Mouse (Mus musculus): ENCODE measurements at regions not wholly inside any gene's neighbourhood (a gene's known extent, or its start where the extent isn't known, plus 50 kb on each side); places are given as distances from the start of the nearest gene placed in this dataset.

DNA sequence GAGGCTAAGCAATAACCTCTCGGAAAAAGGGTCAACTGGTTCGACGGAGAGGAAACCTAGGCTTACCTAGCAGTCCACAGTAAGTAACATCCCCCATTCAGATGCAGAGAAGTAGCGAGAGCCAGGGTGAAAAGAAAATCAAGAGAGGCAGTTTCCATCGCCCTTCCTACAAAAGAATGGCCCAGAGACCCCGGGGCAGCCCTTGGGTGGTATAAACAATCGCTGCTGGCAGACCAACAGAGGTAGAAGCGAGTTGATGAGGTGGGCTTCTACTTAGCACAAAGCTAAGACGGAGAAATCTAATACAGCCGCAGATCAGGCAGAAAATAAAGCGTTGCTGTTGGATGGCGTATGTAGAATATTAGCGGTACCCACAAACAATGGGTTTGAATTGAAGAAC is 57.8 kb upstream of the Arl15 start:
- DNase-seq (ENCODE audit: low spot score in 2 of 2): no peak

DNA sequence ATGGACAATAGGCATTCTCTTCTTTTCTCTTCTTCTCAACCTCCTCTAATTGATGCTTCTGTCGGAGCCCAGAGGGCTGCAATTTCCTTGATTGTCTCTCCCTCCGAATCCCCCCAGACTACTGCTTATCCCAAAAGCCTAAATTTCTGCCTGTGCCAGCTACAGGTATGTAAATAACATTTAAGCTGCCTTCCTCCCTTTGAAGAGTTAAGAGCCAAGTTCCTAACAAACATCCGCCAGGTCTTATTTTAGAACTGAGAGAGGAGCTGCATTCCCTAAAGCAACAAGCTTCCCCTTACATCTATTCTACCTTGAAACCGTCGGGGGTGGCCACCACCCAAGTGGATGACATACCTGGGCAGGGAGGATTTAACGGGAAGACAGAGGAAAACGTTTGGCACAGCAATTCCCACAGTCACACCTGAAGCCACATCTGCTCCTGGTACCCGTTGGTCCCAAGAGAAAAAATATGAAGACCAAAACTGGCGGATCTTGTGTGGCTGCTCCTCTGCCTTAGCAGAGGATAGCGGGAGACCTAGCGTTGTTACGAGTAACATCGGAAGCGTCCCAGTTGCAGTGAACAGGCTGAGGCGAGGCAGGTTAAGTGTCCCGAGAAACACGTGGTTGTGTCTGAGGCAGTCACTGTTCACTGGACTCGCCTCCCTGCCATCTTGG is 58.6 kb upstream of the Arl15 start:
- DNase-seq (ENCODE audit: low spot score in 2 of 2): no peak

DNA sequence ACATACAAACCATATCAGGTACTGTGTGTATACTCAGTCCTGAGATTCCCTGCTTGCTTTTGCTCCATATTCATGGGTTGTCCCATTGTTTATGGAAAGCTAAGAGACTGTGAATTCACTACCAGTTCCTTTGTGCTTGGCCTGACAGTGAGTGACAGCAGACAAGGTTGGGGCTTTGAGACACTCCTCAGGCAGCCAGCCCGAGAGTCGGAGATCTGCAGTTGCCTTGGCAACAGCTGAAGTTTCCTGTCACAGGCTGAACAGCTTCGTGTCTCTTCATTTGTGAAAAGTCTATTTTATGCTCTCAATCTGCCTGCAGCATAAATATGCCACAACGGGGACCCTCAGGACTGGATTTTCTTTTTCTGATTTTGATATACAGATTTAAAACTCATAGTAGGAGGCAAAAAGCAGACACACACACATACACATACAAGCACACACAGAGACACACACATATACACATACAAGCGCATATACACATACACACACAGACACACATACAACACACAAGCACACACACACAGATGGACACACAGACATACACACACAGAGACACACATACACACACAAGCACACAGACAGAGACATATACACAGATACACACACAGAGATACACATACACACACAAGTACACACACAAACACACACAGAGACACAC is 60.0 kb upstream of the Arl15 start:
- DNase-seq (ENCODE audit: low spot score in 2 of 2): no peak

DNA sequence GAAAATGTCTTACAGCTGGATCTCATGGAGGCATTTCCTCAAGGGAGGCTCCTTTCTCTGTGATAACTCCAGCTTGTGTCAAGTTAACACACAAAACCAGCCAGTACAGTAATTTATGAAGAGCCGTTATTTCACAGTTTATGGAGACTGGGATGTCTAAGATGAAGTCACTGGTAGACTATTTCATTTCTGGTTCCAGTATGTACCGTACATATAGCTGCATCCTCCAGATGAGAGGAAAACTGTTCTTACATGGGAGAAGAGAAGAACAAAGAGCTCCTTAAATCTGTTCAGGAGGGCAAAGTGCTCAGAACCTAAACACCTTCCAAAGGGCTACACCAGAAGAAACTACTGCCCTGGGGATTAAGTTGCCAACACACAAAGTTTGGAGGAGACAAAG is 60.6 kb upstream of the Arl15 start:
- no peak for DNase-seq (ENCODE audit: low spot score in 2 of 2)

DNA sequence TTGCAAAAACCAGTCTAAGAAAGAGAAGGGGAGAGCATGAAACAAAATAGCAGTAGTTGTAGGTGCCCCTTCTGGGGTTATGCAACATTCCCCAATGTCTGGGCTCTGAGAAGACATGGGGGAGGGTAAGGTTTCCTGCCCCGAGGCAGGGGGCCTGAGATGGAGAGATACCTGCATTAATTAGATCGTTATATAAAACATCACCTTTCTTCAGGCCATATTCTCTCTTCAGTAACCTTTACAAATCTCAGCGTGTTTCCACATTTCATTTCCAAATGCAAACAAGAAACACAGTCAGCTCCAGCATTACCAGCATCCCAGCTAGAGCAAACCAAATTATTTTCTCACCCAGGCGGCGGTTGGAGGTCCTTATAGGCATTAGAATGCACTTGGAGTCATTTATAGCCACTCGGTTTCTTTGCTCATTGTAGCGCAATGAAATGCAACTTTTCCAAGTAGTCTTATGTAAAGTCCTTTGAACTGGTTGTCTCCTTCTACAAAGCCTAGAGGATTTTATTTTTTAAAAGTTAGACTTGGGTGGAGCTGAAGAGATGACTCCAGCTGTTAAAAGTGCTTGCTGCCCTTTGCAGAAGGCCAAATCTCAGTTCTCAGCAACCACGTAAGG is 63.4 kb upstream of the Arl15 start:
- no peak for DNase-seq (ENCODE audit: low spot score in 2 of 2)

DNA sequence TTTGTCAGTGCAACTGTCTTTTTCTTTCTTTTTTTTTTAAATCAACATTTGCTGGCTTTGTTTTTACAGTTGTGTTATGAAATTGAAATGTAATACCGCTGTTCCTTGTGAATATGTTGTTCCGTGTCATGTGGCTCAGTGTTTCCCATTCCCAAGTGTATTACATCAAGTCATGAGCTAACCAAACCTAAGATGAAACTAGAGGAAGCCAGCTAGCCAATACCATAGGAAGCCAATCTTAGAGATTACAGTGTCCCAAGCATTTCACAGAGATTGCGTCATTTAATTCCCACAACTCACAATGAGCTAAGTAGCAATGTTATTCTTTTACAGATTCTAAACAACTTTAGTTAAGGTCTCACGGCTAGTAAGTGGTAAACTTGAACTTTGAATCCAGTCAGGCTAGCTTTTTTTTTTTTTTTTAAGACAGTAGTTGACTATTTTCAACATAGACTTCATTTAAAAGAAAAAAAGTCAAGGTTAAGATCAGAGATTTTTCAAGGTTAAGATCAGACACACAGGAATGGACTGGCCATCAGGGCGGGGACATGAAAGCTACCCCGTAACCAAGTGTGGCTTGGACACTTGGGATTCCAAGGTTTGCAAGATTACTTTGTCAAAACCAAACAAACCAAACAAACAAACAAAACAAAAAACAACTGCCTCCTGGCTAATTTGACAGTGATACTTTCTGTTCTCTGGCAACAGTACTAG is 64.1 kb upstream of the Arl15 start:
- no peak for DNase-seq (ENCODE audit: low spot score in 2 of 2)

DNA sequence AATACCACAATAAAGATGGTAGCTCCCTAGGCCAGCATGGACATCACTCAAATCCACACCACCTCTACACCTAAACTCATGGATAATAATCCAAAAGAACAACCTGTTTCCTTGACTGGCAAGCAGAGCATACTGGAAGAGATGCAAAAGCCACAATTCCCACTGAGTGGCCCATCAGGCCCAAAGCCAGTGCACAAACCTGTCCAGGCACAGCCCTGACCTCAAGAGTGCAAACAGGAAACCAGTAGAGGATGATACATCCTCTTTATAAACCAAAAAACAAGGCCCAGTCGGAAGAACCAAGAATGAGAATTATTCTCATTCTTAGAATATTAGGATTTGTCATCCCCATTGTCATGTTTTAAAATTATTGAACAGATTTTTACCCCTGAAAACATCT is 64.7 kb upstream of the Arl15 start:
- DNase-seq (ENCODE audit: low spot score in 2 of 2): no peak

DNA sequence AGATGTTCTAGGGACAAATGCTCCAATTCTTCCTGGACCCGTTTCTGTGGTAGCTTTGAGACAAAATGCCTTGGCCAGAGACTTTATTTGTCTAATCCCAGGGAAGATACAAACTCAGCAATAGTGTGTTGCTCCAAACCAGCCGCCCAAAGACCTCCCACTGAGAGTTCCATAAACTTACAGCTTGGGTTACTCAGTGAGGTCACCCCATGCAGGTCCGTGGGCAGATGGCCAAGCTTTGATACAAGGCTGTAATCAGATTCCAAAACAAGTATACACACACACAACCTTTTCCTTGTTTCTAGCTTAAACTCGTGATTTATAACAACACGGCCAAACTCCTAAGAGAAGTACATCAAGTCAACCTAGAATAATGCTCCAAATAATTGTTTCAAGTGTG is 64.6 kb upstream of the Hspb3 start:
- DNase-seq (ENCODE audit: low spot score in 2 of 2): peak in 1 of 2 experiments; percentile 22

DNA sequence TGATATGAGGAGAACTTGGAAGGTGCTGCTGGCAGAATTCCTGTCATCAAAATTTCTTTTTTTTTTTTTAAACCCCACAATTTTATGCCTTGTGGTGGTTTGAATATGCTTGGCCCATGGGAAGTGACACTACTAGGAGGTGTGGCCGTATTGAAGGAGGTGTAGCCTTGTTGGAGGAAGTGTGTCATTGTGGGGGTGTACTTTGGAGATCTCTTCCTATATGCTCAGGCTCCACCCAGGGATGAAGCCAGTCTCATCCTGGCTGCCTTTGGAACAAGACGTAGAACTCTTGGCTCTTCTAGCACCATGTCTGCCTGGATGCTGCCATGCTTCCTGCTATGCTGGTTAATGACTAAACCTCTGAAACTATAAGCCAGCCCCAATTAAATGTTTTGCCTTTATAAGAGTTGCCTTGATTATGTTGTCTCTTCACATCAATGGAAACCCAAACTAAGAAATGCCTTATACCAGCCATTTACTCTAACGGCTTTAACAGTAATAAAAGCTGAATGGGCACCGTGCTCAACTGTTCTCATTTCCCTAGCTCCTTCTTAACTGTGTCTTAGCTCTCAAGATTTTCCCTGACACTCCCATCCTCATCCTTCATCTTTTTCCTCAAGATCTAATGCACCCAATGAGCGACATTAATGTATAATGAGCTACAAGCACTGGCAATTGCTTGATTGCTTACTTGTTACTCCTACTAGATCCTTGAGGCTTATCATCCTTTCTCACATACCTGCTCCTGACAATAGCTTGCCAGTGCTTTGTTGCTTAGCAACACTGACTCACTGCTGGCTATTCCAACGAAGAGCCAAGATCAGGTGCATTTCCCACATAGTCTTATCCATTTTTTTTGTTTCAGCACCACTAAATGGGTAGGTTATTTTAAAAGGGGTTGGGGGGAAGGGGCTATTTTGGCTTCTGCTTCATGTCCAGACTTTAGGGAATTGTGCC is 61.7 kb upstream of the Hspb3 start:
- no peak for DNase-seq (ENCODE audit: low spot score in 2 of 2)

DNA sequence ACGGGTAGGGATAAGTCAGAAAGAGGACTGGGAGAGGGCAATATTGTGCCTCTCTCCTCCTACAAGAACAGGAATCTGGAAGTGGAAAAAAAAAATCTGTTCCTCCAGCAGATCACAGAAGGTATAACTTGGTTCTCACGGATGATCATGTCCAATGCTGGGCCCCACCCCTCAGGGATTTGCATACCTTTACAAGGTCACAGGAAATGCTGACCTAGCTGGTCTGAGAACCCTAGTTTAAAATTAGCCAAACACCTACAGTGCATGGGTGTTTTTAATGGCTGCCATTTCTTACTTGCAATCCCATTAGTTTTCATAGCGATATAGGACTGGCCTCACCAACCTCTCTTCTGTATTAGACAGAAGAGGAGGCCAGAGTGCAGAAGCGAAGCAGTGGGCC is 51.8 kb upstream of the Hspb3 start:
- no peak for DNase-seq (ENCODE audit: low spot score in 2 of 2)

DNA sequence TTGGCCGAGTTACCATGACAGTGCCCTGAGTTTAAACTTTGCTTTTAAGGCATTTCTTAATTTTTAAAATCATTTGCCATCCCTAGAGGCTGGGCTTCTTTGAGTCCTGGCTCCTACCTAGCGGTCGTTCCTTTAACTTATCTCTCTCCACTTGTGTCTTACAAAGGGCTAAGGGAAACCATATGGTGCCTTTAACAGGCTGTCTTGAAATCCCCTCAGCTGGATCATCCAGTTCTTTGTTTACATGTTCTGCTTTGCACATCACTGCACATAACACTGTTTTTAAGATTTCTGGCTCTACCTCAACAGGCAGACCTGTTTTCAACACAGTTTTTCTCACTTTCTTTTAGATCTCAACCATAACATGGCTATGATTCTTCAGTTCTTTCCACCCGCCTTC is 50.4 kb upstream of the Hspb3 start:
- no peak for DNase-seq (ENCODE audit: low spot score in 2 of 2)

Data from adrenal gland, adult 18-20 months (tissue).